Mouse (Mus musculus) brain, embryonic 14.5 days (tissue): ENCODE data around the gene Ccdc62.

ENCODE experiments used
- CTCF ChIP-seq: fragments of 200-500 bp; IDR thresholded peaks from 2 replicates; pipeline ENCODE4 v1.5.1; 2012; ENCODE audit warnings: inconsistent platforms, mild to moderate bottlenecking, moderate library complexity, borderline replicate concordance; ENCODE audit not compliant: insufficient read depth, insufficient read length; ENCODE audit errors: extremely low read depth
- POLR2A ChIP-seq: fragments of 200-500 bp; IDR thresholded peaks from 2 replicates; pipeline ENCODE4 v1.6.1; 2012; ENCODE audit warnings: mild to moderate bottlenecking, inconsistent platforms, borderline replicate concordance; ENCODE audit not compliant: poor library complexity, insufficient read depth, insufficient read length, severe bottlenecking; ENCODE audit errors: extremely low read depth

- TF ChIP-seq POLR2A (no peak), CTCF (no peak)
Observed at GRCm38 (mm10) chr5:124010910-124011655, 80.6 kb downstream of the Ccdc62 start.
